Mouse (Mus musculus): Measurements from ENCODE around the gene Rab30.
"Not testable (repeated sequence)": the region's sequence is repeated elsewhere in the genome, so short reads cannot be mapped to it uniquely, and the experiment has no call there.

The Rab30 gene

DNA sequence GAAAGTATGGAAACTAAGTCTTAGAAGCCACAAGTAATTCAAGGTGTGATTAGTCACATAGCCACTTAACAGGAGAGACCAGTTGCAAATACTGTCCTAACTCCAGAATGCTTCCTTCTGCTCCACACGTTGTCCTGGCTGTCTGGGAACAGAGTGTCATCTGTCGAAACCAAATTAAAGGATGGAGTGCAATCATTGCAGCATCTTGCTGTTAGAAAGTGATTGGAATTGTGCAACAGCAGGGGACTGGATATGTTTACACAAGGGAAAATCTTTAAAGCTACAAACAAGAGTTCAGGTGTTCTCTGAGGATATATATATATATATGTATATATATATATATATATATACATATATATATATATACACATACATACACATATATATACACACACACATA lies 9.0 kb downstream of the Rab30 start:
- no peak for DNase-seq (ENCODE audit: low read depth, low spot score)

DNA sequence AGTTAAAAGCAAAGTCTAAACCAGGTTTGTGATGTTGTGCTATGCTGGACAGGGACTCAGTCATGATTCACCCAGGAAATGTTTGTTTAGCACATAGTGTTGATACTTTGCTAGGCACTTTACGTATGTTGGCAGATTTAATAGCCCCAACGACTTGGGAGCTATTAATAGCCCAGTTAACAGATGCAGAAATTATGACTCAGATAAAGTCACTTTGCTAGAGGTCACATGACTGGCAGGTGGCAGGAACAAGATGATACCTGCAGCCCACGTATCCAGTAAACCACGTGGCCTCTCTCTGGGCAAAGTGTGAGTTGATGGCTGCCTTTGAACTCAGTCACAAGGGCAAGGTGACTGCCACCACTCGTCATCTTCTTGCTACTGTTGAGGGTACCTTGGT lies 16.7 kb downstream of the Rab30 start:
- DNase-seq (ENCODE audit: low read depth, low spot score) = peak; percentile 2

DNA sequence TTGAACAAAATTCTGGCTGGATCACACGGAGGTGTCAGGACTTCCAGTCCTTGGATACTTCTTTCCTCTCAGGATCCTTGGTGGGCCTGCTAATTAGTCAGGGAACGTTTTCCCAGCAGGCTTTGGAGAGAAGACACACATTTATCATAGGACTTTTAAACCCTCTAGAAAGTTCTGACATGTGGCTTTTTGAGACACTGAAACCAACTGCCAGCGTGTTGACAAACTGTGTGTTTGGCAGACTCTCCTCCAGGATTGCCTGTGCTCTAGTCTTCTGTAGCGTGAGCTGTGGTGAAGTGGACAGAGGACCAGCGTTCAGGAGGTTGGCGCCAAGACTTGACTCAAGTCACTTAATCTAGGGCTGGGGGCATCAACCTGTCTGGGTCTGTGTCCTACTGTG lies 19.2 kb downstream of the Rab30 start:
- no peak for DNase-seq (ENCODE audit: low read depth, low spot score)

DNA sequence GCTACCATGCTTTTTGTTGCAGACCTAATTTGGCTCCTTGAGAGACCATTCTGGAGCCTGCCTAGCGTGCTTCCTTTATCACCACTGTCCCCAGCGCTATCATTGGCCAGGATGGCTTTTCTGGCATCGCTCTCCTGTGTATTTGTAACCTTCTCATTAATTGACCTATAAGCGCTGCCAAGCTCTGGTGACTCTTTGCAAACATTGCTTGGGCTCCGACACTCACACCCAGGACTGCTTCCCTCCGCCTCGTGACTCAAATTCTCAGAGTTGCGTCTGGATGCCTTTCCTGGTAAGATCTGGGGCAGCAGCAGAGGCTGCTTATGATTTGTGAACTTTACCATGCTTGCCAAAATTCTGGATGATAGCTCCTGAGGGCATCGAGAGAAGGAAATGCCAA lies 19.8 kb downstream of the Rab30 start:
- DNase-seq (ENCODE audit: low read depth, low spot score) = no peak

DNA sequence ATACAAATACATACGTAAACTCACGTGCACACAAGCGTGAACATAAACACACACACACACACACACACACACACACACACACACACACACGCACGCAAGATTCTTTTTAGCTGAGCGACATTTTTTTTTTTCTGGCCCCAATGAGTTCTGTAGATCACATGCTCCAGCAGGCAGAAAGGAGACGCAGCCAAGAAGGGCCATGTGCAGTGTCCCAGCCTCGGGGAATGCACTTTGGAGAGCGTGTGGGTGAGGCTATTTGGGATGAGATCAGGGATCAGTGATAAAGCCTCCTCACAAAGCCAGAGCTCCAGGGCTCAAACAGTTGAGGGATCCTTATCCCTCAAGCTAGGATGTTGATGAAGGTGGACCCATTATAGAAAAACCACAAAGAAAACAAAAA lies 24.0 kb downstream of the Rab30 start:
- DNase-seq (ENCODE audit: low read depth, low spot score) = no peak

DNA sequence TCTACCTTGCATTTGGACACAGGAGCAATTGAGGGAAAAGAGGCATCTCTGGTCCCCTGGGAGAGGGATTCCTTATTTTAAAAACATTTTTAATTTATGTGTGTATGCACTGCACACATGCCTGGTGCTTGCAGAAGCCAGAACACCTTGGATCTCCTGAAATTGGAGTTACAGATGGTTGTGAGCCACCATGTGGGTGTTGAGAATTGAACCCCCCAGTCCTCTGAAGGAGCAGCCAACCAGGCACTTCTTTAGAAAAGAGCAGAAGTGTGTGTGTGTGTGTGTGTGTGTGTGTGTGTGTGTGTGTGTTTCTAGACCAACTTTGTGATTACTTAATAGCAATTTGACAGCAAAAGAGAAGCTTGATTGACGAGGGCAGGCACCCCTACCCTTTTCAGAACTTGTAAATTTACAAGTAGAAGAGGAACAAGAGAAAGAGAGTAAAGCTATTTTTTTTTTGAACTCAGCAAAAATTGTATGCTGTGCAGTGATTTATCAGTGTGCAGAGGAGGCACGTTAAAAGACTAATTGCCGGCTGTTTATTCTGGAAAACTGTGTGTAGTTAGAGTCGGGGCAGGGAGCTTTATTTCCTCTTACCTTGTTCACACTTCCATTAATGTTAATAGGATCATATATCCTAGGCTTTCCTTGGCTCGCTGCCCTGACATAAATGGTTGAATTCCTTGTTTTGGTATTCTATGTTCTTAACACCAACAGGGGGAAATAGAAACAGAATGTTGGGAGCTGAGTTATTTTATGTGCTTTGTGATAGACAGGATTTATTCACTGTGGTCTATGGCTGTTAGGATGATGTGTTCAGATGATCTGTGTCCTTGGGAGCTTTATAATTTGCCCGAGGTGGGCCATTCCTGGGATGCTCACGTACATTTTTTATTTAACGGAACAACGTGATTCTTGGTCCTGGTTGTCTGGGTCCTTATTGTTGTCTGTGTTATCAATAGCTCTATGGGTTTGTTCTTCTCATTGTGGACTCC lies 25.0 kb downstream of the Rab30 start:
- DNase-seq (ENCODE audit: low read depth, low spot score) = no peak

DNA sequence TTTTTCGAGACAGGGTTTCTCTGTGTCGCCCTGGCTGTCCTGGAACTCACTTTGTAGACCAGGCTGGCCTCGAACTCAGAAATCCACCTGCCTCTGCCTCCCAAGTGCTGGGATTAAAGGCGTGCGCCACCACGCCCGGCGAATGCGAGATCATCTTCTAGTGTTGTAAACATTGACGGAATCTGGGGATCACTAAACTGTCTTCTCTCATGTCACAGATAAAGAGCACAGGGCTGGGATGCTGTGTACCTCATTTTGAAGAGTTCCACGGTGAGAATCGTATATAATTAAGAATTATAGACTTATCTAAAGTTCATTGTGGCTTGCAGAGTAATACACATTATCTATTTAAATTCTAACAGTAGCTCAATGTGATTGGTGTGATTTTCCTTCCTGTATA lies 26.7 kb downstream of the Rab30 start:
- DNase-seq (ENCODE audit: low read depth, low spot score) = not testable (repeated sequence)

DNA sequence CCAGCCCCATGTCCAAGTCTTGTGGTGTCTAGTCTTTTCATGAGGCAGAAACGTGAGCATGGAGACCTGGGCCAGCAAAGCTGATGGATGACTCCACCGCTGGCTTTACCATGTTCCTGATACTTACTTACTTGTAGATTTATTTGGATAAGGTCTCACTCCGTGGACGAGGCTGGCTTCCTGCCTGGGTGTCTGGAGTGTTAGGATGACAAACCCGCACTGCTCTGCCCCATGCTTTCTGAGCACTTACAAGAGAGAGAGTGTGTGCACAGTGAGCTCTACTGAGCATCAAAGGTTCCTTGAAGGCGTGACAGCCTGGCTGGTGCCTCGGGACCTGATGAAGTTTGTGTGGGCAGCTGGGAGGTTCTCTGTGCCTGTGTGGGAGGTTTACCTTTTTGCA lies 27.5 kb downstream of the Rab30 start:
- DNase-seq (ENCODE audit: low read depth, low spot score) = no peak

DNA sequence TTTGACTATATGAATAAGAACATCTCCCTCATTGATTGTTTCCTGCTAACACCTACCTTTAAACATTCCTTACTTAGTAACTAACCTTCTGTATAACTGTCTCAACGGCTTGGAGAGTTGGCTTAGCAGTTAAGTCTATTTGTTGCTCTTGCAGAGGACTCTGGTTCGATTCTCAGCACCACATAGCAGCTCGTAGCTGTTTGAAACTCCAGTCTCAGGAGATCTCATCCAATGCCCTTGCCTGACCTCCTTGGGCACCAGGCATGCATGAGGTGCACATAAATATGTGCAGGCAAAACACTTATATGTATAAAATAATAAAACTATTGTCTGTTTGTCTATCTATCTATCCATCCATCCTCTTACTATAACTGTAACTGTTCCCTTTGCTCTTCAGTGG lies 31.6 kb downstream of the Rab30 start:
- no peak for DNase-seq (ENCODE audit: low read depth, low spot score)

DNA sequence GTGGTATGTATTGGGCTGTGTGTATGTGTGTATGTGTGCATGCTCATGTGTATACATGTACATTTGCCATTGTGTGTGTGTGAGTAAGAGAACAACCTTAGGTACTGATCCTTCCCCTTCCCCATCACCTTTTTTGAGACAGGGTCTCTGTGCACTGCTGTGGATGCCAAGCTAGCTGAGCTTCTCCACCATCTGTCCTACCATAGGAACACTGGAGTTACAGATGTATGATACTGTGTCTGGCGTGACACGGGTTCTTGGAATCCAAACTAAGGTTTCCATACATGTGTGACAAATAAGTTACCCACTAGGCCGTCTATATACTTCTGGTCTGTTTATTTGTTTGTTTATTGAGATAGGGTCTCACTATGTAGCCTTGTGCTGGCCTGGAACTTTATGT lies 32.2 kb downstream of the Rab30 start:
- DNase-seq (ENCODE audit: low read depth, low spot score) = no peak

DNA sequence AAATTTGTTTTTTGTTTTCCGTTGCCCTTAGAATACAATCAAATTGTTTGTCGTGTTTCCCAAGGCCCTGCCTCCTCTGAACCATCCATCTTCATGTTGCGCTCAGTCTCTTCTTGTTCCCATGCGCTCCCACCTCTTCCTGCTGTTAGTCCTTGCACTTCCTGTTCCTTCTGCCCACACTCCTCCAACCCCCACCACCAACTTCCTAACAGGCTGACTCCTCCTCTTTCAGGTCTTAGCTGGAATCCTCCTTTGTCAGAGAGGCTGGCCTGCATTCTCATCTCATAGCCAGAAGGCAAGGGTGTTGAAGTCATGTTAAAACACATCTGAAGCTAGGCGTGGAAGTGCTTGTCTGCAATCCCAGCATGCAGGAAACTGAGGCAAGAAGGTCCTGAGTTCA lies 33.3 kb downstream of the Rab30 start:
- DNase-seq (ENCODE audit: low read depth, low spot score) = no peak

DNA sequence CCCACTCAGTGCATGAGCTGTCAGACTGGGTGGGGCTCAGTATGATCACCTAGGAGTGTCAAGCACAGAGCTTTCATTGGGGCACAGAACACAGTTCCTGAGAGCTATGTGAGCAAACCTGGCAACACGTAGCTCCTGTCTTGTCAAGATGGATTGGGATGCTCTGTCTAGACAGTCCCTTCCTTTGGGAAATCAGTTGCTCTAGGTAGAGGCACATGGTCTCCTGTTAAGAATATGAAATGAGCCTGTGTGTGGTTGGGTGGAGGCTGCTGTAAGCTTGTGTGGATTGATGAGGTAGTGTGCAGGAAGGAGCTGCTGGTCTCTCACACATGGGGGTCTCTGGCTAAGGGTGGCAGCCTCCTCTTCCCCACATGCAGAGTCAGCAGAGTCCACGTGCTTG lies 34.3 kb downstream of the Rab30 start:
- DNase-seq (ENCODE audit: low read depth, low spot score) = no peak

DNA sequence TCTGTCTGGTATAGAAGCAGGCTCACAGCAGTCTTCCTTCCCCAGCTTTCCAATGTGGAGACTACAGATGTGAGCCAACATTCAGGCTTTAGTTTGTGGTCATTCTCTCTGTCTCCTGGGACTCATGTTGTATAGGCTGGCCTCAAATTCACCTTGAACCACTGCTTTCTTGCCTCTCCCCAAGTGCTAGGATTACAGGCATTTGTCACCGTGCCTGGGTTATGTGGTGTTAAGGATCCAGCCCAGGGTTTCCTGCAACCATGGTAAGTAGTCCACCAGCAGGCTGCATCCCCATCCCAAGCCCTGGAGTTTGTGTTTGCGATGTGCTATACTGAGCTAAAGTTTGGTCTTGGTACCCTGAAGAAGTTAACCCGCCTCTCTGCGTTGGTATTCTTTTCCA lies 35.2 kb downstream of the Rab30 start:
- no peak for DNase-seq (ENCODE audit: low read depth, low spot score)

DNA sequence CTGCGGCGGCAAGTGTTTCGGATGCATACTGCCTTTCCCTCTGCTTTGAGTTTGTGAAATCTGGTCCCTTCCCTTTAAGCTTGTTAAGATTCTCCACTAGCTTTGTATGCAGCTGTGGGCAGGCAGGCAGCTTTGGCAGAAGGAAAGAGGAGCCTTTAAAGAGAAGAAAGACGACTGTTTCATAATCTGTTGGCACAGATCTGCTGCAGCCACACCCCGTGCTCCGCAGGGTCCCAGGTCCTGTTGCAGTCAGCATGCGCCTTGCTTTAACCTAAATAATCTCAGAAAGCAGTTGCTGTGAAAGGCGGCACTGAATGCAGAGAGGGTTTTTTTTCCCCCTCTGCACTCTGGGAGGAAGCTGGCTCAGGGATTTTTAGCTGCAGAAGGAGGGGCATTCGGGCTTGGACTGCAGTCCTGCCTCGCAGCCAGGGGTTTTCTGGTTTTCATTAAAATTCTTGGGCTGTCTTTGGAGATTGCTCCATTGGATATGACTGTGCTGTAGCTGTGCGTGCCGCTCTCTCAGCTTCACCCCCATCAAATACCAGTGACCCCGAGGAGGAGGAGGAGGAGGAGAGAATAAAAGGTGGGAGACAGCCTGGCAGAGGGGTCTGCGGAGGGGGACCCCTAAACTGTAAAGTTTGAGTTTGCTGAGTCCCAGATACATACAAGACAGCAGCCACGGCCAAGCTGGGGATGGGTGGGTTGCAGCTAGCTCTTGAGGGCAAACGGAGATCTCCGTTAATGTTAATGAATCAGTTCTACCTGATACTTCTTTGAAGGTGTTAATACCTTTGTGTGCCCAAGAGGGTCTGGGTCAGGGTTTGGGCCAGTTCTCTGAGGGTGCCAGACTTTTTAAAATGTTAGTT lies 35.9 kb downstream of the Rab30 start:
- DNase-seq (ENCODE audit: low read depth, low spot score) = no peak

DNA sequence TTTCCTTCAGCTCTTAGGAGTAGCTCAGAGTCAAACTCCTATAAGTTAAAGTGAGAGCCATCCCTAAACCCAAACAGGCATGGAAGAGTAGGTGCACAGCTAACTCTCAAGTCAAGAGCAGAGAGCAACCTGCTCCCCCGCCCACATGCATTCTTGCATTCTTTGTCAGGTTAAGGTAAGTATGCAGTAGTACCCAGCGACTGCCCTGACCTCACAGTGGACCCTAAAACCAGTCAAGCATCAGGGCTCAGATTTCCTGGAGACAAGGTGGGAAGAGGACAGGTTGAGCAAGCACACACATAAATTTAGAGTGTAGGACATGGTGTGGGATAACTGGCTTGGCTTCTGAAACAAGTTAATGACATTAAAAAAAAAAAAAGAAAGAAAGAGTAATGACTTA lies 37.7 kb downstream of the Rab30 start:
- DNase-seq (ENCODE audit: low read depth, low spot score) = no peak

DNA sequence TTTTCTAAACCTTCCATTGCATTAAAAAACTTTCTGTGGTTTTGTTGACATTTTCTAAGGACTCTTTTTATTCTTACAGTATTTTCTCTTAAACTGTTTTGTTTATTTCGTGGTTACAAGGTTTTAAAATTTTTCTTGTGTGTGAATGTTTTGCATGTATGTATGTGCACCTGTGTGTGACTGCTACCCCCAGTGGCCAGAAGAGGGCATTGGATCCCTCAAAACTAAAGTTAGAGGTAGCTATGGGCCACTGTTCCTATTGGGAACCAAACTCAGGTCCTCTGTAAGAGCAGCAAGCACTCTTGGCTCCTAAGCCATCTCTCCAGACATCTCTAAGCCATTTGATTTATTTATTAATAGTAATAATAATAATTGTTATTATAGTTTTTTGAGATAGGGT lies 40.0 kb downstream of the Rab30 start:
- no peak for DNase-seq (ENCODE audit: low read depth, low spot score)

DNA sequence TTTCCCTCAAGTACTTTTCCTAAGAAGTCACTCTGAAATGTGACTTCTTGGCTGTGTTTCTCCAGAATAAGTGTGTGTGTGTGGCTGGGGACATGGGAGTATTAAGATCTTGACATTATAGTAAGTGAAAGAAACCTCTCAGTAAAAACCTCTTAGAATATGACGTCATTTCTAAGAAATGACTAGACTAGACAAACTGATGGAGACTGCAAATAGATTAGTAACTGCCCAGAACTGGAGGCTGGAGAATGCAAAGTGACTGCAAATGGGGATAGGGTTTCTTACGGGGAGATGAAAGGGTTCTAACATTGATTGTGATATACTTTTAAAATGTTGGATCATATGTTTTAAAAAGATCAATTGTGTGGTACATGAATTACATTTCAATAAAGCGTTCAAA lies 40.5 kb downstream of the Rab30 start:
- DNase-seq (ENCODE audit: low read depth, low spot score) = no peak

DNA sequence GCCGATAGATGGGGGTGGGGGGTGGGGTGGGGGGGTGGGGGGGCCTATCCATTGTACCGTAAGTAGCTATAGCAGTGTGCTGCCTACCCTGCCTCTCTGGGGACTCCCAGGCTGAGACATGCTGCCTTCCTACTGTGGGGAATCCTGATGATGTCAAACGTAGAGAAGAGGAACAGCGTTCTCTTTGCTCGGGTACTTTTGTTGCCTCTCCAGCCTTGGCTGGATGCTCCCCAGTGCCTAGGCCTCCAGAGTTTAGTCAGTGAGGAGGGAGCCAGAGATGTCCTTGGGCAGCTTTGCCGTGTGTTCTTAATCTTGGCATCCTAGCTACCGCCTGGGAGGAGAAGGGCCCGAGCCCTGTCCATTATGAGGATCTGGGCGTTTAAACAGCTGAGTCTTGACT lies 41.1 kb downstream of the Rab30 start:
- no peak for DNase-seq (ENCODE audit: low read depth, low spot score)

DNA sequence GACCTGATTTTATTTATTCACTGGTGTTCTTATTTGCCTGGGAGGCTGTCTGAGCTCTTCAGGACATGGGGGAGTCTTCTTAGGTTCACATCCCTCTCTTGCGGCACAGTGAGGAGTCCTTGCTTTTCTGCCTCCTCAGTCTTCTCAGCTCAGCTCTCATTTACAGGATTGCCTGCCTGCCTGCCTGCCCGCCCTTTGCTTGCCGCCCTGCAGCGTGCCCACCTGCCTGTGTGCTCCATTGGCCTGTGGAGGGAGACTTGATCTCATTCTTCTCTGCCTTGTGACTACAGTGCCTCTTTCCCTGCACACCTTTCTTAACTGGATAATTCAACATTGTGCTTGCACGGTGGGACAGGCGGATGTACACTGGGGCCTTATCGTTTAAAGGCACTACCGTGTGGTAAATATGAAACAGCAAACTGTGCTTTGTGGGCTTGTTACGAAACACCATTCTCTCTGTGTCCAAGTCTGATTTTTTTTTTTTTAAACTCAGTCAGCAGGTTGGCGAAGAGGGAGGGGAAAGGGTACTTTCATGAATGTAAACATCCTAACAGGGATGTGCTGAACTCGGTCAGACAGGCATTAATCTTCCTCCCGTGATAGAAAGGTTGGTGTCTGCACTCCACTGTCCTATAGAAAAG lies 41.9 kb downstream of the Rab30 start:
- DNase-seq (ENCODE audit: low read depth, low spot score) = no peak

DNA sequence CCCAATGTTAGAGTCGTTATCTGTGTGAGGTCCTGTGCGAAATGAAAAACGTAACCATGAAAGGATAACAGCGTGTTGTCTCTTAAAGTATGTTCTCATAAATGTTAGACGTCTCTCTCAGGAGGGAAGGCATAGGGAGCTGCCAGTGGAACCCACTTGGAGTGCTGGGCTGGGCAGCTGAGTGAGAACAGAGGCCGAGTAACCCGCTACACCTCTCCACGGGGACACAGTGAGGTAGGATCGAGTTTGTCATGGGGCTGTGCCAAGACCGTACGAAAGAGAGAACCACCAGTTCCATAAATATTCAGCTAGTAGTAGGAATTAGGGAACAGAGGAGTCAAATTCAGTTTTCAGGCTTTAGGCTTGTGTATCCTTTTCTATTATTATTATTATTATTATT lies 42.5 kb downstream of the Rab30 start:
- no peak for DNase-seq (ENCODE audit: low read depth, low spot score)

DNA sequence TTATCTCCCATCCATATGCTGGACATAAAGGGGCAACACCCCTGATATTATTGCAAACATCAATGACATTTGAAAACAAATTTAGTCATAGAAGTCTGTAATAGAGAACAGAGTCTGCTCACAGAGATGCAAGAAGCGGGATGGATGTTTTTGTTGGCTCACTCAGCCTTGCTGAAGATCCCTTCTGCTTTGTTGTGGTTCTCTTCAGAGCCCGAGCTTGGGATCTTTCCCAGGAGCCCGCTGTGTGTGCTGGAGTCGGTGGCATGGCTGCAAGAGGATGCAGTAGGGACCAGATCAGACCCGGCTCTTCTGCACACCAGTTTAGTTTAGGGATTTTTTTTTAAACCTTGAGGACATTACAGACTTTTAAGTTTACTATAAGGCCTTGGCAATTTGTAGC lies 54.3 kb downstream of the Rab30 start:
- DNase-seq (ENCODE audit: low read depth, low spot score) = no peak

DNA sequence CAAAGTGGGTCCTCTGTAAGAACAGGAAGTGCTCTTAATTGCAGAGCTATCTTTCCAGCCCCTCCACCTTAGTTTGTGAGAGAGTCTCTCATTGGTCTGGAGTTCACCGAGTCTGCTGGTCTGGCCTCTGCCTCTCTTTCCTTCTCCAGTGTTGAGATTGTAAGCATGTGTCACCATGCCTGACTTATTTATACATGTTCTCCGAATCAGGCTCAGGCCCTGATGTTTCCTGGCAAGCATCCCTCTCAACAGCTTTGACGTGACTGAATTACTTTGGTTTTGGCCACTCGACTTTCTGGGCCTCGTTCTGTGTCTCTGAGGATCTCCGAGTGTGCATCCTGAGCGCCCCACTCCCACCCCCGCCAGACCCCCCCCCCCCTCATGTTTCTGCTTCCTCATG lies 55.4 kb downstream of the Rab30 start:
- no peak for DNase-seq (ENCODE audit: low read depth, low spot score)

Data from CD4-positive, CD25-positive, alpha-beta regulatory T cell, adult 2 months (primary cell).